Mouse (Mus musculus): ENCODE measurements around the gene Atp4b.

Atp4b gene

DNA sequence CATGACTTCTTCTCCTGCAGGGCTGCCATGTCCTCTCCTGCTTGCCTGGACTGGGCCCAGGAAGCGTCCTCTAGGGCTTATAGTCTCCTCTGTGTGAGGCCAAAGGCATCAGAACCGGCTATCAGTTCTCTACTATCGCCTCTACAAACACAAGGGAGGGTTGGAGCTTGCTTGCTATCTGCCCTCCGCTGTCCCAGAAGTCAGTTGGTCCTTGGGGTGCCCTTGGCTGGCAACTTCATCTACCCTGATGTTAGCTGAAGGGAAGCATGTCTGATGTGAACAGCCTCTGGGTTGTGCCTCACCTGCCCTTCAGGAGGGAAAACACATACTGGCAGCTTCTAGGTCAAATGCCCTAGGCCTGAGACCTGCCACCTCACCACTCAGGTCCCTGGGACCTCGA, at the start of gene Atp4b:
TSS of gene Atp4b (minus strand) at position 101 of the 400 bp plus-strand sequence.
- DNase-seq (ENCODE audit: low spot score) = no peak

DNA sequence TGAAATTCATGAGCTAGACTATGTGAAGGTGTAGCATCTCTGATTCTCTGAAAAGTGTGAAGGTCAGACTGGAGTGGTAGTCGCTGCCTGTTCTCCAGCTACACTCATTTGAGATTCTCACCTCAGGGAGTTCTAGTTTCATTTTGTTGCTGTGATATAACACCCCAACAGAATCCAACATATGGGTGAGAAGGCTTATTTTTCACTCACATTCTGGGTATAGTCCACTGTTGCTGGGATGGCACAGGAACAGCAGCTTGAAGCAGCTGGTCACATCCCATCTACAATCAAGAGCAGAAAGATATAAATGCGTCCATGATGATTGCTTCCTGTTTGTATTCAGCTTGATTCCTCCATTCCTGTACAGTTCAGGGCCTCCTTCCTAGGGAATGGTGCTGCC, 45.5 kb upstream of the Atp4b start:
- DNase-seq (ENCODE audit: low spot score) = no peak

DNA sequence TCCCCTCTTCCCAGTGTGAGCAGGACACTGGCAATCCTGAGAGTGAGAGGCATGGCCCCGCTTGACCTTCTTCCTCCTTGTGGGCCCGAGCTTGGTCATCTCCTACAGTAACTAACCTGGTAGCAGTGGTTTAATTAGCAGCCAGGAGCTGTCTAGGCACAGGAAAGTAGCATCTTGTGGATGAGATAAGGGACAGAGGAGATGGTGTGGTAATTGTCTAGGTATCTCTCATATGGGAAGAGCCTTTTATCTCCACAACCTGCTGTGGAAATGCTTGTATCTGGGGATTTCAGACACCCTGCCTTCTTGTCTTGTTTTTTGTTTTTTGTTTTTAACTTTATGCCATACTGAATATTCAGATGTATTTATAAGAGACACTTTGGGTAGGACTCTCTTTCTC, 40.9 kb upstream of the Atp4b start:
- DNase-seq (ENCODE audit: low spot score) = no peak

DNA sequence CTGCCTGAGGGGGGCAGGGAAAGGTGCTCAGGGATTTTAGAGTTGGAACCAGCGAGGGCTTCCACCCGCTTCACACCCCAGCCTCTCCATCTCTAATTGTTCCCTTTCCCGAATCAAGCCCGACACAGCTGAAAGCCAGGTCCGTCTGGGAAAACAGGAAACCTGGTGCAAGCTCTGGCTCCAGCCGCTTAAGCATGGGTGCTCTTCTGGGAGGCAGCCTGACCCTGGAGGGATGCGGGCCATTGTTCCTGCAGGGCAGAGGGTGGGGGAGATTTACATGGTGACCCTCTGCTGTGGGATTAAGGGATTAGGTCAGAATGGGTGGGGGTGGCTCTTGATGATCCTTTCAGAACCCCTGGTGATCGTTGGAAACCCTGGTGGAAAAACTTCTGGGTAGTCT, 39.4 kb upstream of the Atp4b start:
- no peak for DNase-seq (ENCODE audit: low spot score)

DNA sequence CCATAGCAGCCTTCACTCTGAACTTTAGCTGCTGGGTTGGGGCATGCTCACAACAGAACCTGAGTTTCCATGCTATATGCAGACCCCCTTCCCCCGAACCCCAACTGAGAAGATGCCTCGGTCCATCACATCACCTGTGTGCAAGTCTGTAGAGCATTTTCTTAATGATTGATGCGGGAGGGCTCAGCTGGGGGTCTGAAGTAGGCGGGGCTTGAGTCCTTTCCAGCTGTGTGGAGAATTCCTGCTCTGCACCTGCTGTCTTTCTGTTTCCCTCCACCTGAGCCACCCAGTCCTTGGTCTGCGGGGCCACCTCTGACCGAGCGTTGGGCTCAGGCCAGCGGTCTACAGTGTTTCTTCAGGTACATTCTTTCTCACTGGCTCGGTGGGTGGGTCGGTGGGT, 38.3 kb upstream of the Atp4b start, which contains the start of gene Tmem255b:
TSS of gene Tmem255b (plus strand) at position 301 of the 400 bp plus-strand sequence.
- no peak for DNase-seq (ENCODE audit: low spot score)

DNA sequence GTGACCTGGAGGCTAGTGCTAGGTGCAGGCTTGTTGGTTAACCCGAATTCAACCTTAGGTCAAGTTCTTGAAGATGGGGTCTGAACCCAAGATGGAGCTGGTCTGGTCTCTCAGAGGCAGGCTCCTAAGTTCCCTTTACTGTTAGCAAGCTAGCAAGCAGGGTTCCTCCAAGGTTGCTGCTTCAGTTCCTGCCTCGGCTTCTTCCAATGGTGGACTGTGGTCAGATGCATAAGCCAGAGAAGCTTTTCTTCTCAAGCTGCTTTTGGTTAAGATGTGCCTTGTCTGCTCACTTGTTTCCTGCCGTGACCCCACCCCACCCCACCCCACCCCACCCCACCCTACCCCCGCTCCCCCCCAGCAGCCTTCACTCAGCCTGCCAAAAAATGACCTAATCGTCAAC, 36.5 kb upstream of the Atp4b start:
- DNase-seq (ENCODE audit: low spot score) = no peak

DNA sequence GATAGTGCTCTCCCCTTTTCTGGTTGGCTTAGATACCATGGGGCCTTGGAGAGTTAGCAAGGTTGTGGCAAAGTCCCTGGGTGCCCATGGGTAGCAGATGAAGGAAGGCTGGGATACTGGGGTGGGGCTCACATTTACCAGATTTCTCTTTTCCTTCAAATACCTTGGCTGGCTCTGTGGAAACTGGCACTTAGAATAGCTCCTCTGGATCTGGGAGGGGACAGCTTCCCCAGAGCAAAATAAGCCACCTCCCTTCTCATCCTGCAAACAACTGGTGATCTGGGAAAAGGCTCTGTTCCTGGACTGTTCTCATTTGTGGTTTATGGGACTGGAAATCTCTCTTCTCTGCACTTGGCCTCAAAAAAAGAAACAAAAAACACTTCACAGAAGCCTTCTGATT, 34.2 kb upstream of the Atp4b start:
- DNase-seq (ENCODE audit: low spot score) = no peak

DNA sequence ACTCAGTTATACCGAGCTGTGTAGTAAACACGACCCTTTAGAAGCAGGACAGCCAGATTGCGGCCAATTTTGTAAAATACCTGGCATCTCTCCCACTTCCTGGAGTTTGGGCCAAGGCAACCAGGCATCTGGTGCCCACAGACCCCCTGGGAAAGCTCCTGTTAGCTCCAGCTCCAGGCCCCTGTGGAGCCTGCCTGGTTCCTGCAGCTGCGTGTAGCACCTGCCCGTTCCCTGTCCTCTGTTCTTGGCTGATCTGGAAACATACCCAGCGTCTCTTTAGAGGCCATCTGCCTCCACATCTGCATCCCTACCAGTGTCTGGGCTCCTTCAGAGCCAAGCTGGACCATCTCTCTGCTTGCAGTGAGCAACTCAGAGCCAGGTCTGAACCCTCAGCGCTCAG, 33.8 kb upstream of the Atp4b start:
- DNase-seq (ENCODE audit: low spot score) = no peak

DNA sequence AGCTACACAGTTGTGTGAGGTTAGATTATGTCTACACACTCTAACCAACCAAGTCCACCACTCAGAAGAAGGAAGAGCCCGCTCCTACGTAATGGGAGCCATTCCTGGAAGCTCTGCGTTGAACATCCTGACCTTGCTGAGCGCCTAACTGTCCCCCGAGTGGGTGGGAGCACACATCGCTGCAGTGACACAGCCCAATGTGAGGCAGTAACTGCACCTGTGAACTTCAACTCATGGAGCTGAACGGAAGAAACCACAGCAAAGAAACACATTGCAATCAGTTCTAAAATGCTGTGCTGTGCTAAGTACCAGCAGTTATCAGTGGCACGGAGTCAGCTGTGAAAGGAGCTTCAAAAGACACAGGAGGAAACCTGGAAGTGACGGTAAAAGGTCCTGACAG, 31.5 kb upstream of the Atp4b start:
- DNase-seq (ENCODE audit: low spot score) = no peak

DNA sequence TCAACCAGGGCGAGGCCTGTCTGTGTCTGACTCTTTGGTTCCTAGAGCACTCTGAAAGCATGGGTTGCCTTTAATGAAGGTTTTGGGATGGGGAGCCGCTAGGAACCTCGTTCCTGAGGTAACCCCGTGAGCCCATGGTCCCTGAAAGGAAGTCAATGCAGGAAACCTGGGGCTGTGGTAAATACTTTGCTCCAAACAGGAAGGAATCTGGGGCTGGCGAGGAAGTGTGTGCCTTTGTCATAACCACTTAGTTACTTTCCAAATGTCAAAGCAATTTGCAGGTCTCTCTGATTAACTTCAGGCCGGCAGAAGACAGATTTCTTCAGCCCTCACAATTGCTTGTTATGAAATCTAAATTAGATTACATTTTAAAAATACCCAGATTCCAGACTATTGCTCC, 30.7 kb upstream of the Atp4b start:
- DNase-seq (ENCODE audit: low spot score) = no peak

DNA sequence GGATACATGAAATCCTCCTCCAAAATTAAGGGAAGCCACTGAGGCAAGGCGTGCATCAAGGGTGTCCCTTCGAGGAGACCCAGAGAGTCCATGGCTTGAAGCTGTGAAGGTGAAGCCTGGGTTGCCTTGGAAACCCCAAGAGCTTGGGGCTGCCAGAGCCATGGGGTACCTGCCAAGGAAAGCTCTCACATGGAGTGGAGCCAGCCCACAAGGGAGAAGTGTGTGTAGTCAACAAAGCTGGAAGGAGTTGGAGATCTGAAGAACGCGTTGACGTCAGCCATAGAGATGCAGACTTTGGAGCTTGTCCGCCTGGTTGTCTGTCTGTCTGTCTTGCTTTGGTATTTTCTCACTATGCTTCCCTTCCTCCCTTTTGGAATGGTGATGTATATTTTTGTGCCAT, 24.3 kb upstream of the Atp4b start:
- DNase-seq (ENCODE audit: low spot score) = no peak

DNA sequence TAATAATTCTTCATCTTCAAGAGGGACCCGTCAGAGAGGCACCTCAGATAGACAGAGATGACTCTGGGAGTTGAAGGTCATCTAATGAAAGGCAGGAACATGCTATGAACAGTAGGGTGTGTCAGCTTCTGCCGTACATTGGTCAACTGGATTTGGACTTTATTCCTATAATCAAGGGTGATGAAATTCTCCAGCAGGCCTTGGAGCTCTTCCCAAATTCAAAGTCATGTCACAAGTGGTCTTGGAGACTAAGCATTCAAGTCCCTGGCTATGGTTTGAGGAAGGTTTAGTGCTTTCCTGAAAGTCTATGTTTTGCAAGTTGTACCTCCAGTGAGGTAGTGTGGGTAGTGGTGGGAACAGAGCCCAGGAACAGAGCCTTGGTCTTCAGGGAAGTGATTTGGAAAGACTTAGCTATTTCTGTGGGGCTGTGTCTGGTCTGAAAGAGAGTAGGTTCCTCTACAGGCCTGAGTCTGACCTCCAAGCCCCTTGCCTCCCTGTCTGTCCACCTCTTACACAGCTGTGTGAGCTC, 22.6 kb upstream of the Atp4b start:
- DNase-seq (ENCODE audit: low spot score) = no peak

DNA sequence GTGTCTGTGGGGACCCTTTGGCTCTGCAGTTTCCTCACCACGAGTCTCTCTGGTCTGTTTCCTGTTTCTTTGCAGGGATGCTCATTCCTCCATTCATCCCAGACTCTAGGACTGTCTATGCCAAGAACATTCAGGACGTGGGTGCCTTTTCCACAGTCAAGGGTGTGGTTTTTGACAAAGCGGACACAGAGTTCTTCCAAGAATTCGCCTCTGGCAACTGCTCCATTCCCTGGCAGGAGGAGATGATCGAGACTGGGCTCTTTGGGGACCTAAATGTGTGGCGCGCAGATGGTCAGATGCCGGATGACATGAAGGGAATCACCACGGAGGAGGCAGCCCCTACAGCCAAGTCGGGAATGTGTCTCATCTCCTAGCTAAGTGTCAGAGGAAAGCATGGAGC, 19.3 kb upstream of the Atp4b start:
- no peak for DNase-seq (ENCODE audit: low spot score)

DNA sequence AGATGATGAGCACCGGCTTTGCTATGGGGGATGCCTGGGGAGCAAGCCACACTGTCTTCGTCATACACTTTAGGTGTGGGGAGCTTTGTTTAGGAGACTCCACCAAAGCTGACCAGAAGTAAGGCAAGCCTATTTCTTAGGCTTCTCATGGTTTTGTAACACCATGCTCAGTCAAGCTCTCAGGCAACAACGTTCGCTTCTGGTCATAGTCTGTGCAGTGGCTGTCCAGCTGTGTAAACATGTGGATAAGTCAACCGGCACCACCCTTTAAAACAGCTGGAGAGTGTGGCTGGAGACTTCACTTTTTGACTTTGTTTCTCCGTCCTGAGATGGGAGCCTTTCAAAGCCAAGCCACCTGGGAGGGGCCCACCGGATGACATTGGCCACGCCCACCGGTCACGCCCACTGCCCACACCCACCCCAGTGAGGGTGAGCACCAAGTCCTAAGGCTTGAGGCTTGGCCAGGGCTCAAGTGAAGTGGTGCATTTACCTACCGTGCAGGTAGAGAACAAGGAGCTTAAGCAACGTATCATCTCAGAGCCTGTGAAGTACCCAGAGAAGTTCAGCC, 17.3 kb upstream of the Atp4b start:
- DNase-seq (ENCODE audit: low spot score) = no peak

DNA sequence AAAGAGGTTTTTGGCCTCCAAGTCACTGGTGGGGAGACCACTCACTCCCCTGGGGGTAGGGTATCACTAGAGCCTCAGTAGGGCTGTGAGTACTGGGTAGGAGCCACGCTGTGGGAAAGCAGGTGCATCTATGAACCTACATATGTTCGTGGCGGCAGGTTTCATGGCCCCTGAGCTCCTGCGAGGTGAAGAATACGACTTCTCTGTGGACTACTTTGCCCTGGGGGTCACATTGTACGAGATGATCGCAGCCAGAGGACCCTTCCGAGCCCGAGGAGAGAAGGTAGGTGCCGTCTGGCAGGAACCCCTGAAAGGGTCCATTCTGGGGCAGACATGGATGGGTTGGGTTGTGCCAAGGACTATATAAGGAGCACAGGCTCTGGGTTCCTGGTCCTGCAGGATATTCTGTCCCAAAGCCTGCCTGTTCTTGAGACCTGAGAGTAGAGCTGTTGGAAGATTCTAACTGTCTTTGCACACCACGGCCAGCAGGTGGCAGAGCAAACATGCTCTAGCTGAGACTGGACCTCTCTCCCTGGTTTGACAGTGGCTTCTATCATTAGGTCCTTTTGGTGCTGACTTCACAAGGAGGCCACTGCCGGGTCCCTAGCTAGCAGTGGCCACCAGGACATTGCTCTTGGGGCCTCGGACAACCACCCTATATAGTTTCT, 16.4 kb upstream of the Atp4b start:
- peak; percentile 21 for DNase-seq (ENCODE audit: low spot score)

DNA sequence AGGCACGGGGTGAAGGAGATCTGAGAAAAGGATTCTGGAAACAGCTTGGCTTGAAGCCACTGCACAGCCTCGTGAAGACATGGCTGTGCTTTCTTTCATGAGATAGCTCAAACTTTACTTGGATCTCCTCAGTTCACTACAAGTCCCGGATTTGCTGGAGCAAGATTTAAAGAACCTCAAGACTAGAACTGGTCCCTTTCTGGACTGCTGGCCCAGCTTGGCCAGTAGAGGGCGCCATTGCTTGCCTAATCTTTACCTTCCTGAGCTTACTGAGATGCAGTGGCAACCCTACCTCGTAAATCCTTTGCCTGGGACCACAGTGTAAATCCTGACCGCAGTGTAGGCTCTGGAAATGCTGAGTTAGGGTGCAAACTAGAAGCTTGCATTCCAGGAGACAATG, 15.0 kb upstream of the Atp4b start:
- peak; percentile 17 for DNase-seq (ENCODE audit: low spot score)

DNA sequence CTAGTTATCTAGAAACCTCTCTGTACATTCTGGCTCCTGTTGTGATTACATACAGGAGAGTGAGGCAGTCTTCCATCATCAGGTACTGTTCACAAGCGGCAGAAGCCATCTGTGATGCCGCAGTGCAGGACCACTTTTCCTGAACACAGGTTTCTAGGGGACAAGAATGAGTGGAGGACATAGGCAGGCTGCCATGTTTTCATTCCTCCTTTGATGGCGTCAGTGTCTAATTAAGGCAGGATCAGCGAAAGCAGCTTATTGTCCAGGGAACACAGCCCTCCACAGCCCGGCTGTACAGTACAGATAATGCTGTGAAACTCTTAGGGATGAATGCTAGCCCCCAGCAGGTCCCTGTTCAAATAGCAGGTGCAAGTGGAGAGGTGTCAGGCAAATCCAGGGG, 9.4 kb upstream of the Atp4b start:
- no peak for DNase-seq (ENCODE audit: low spot score)

DNA sequence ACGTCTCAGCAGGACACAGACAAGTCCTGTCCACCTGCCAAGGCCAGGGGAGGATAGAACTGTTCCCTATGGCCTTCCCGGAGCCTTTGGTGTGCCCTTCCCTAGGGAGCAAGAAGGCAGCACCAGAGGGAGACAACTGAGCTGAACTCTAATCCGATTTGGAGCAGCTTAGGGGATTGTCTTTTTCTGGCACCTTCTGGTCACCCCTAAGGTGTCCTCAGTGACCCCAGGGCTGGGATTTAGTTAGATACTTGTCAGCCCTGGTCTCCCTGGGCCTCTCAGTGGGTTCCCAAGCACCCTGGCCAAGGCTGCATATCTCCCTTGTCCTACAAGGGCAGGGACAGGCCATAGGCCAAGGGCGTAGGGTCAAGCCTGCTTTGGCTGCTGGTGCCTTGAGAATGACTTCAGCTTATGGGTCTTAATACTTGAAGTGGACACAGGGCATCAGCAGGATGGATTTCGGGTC, 8.1 kb upstream of the Atp4b start, which contains the start of gene Grk1:
TSS of gene Grk1 (plus strand) at position 416 of the 466 bp plus-strand sequence.
- no peak for DNase-seq (ENCODE audit: low spot score)

DNA sequence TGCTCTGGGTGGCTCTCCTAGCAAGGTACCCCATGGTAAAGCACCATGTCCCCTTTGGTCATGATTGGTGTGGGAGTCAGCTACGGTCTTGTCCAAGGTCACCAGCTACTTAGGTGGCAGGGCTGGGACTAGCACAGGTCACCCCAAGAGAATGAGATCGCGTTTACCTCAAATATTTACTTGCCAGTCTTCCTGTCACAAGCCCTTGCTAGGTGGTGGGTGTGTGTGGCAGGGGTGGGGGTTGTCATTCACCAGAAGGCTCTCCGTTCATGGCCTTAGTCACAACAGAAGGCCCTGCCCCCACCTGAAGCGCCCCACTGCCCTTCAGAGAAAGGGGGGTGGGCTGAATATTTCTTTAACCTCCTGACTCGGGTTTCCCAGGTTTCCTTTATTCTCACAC, 6.9 kb upstream of the Atp4b start:
- no peak for DNase-seq (ENCODE audit: low spot score)

DNA sequence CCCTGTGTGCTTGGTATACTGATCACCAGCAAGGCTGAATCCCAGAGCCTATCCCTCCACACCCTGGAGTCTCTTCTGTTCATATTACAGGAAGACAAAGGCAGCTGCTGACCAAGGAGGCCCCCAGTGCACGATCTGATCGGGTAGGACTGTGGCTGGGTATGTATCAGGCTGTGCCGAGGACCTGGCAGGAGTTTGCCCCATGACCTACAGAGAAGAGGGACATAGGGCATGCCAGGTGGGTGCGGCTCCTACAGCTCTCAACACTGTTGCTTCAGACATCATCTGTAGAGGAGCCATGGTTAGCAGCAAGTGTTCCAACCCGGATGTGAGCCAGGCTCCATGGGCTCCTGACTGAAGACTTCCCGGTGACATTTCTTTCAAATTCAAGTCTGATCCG, 2.8 kb downstream of the Atp4b start:
- no peak for DNase-seq (ENCODE audit: low spot score)

DNA sequence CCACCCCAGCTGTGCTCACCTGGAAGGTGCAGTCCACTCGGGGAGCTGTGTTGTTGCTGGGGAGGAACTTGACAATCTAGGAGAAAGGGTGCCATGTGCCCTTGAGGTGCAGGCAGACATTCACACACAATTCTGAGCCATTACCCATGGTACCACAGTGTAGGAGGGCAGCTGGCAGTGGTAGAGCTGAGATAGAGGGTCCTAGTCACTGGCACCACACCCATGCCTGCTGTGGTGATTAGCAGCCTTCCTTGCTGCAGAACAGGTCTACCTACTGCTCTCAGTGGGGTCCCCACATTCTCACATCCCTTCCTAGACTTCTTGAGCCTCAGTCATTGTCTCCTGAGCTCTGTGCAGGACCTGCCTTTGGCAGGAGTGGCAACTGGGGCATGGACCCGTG, 7.9 kb downstream of the Atp4b start:
- DNase-seq (ENCODE audit: low spot score) = no peak

DNA sequence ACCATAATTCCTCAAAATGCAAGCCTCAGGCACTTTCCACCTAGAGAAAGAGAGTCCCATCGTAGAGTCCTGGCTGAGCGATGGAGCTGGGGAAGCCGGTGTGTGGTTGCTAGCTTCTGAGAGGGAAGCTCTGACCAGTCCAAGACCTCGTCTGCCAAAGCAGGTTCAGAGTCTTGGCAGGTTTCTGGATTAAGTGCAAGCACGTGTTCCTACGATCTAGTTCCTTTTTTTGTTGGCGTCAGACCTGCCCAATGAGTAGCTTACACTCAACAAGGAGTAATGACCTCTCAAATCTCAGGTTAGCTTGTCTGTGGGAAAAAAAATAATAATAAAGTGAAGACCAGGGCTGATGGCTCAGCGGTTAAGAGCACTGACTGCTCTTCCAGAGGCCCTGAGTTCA, 8.9 kb downstream of the Atp4b start:
- DNase-seq (ENCODE audit: low spot score) = no peak

DNA sequence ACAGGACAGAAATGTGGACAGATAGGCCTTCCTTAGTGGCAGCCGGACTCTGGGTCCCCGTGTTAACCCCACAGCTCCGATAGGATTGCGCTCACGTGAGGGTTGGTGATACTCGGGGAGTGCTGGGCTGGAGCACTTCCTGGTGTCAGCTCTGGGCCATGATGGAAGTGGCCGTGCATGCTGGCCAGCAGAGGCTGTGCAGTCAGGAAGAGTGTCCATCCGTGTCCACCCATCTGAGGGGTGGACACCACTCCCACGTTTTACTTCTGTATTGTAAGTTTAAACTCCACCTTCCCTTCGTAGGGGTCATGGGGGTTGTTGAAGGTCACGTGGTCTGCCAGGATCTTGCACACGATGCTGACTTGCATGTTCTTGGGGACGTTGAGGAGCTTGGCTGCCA, 10.3 kb downstream of the Atp4b start:
- no peak for DNase-seq (ENCODE audit: low spot score)

DNA sequence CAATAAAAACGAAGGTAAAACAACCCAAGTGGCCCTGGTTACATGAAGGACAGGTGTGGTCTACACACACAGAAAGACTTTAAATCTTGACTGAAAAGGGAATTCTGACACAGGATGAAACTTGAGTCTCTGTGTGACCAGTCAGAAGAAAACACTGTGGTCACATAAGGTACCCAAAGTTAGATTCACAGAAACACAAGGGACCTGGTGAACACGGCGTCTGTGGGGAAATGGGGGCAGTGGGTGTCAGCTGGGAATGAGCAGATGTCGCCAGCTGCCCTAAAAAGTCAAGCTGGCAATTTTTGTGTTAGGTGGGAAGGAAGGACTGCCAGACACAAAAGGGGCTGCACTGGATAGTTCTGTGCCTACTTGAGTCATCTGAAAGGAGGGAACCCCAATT, 13.6 kb downstream of the Atp4b start:
- no peak for DNase-seq (ENCODE audit: low spot score)

Measured in ovary, postnatal 10 days (tissue).